Mouse (Mus musculus) forebrain, postnatal 0 days (tissue): ENCODE measurements around the gene Sept4. TPM values are rescaled to one million over a fixed set of nuclear protein-coding genes. Genes with fewer than 3 reads are reported as not detected.

ENCODE experiments used
- ATAC-seq: fragments of 200-750 bp; cut with Nextera tagmentation; 2 replicates; pipeline ENCODE4 v1.8.0; 2017; ENCODE audit warnings: mild to moderate bottlenecking, moderate library complexity
- DNase-seq: peaks from one replicate; pipeline ENCODE4 v3.0.0-alpha.2; 2015
- H3K27ac ChIP-seq: fragments of 300-500 bp; sonication (generic); 2 replicates; pipeline ENCODE4 v1.5.1; 2014; ENCODE audit warnings: low read depth, mild to moderate bottlenecking, antibody characterized with exemption, low read length, moderate library complexity, mixed read lengths
- H3K27me3 ChIP-seq: fragments of 300-500 bp; sonication (generic); 2 replicates; pipeline ENCODE4 v1.6.1; 2014; ENCODE audit warnings: mild to moderate bottlenecking, low read length, mixed read lengths; ENCODE audit not compliant: insufficient read depth
- H3K36me3 ChIP-seq: fragments of 300-500 bp; sonication (generic); 2 replicates; pipeline ENCODE4 v1.6.1; 2014; ENCODE audit warnings: mild to moderate bottlenecking, moderate library complexity; ENCODE audit not compliant: insufficient read depth
- H3K4me1 ChIP-seq: fragments of 300-500 bp; sonication (generic); 2 replicates; pipeline ENCODE4 v1.6.1; 2014; ENCODE audit warnings: antibody characterized with exemption; ENCODE audit not compliant: insufficient read depth
- H3K4me2 ChIP-seq: fragments of 300-500 bp; sonication (generic); 2 replicates; pipeline ENCODE4 v1.6.1; 2014; ENCODE audit warnings: low read depth, mild to moderate bottlenecking, moderate library complexity
- H3K4me3 ChIP-seq: fragments of 300-500 bp; sonication (generic); 2 replicates; pipeline ENCODE4 v1.5.1; 2014; ENCODE audit warnings: low read depth, low read length, mixed read lengths
- H3K9ac ChIP-seq: fragments of 300-500 bp; sonication (generic); 2 replicates; pipeline ENCODE4 v1.6.1; 2014; ENCODE audit warnings: mild to moderate bottlenecking
- H3K9me3 ChIP-seq: fragments of 300-500 bp; sonication (generic); 2 replicates; pipeline ENCODE4 v1.6.1; 2016; ENCODE audit warnings: low read length
- CTCF ChIP-seq: sonication (generic); IDR thresholded peaks from 2 replicates; pipeline ENCODE4 v1.5.1; 2016; ENCODE audit warnings: antibody characterized with exemption, control low read depth, low read depth
- WGBS: fragments of 180-500 bp; shearing (Covaris S2); extraction: QIAGEN DNeasy Blood & Tissue Kit; methylation state at CpG from one replicate; pipeline ENCODE4 v1.1.7; 2014; 5-methylcytosine and 5-hydroxymethylcytosine counted together
- polyA plus RNA-seq: library from polyadenylated mRNA; unstranded; fragments of >200 nt; fragmentation: Nextera tagmentation; extraction: Ambion mirVana; gene quantifications from 2 replicates; pipeline ENCODE4 v1.2.1, GENCODE M21; 2015
- total RNA-seq: library from RNA; depleted of rRNA; stranded (reverse); fragments of >200 nt; gene quantifications from 2 replicates; pipeline ENCODE4 v1.2.3, GENCODE M21; 2014

The Sept4 gene
- total and polyA plus RNA-seq, 2 experiments from 2014 or later = 22.5 to 34.2 TPM

- Histone ChIP-seq H3K4me1 (peaks cover 12% of the 10 kb centered on the region; the same call in 1 of the 2 replicates), H3K27ac (peak overlapping the region; percentile 57; the same call in 1 of the 2 replicates), H3K9me3 (no peaks in the 10 kb centered on the region), H3K36me3 (no peaks in the 10 kb centered on the region), H3K9ac (peak overlapping the region; percentile 62), H3K4me3 (peak overlapping the region; percentile 48), H3K27me3 (no peaks in the 10 kb centered on the region), H3K4me2 (peak overlapping the region; percentile 87)
- ATAC-seq (peak; percentile 72), DNase-seq (peak; percentile 41)
- no peak for TF ChIP-seq CTCF
- 3% methylated on average over 40 of the region's 40 CpGs for WGBS
These were observed 9.7 kb downstream of the Sept4 start for GRCm38 (mm10) chr11:87578249-87578962.

GRCm38 (mm10) chr11:87578963-87579601 lies 10.4 kb downstream of the Sept4 start:
- Histone ChIP-seq H3K9me3 (no peaks in the 10 kb centered on the region), H3K27me3 (no peaks in the 10 kb centered on the region), H3K27ac (0 out of 2 replicates have a peak overlapping the region, but pooled peaks have one; percentile 46), H3K4me3 (peak overlapping the region; percentile 48), H3K36me3 (no peaks in the 10 kb centered on the region), H3K4me1 (peaks cover 12% of the 10 kb centered on the region; the same call in 1 of the 2 replicates), H3K9ac (peak overlapping the region; percentile 62), H3K4me2 (peak overlapping the region; percentile 87)
- DNase-seq (peak; percentile 20), ATAC-seq (peak; percentile 69)
- TF ChIP-seq CTCF = no peak; the same call in 1 of the 2 replicates
- WGBS = 17% methylated on average over 10 of the region's 10 CpGs

GRCm38 (mm10) chr11:87579713-87580112 lies 11.0 kb downstream of the Sept4 start:
- H3K9ac ChIP-seq = no peak overlapping the region
- no peaks in the 10 kb centered on the region for H3K9me3 ChIP-seq
- H3K4me3 ChIP-seq = no peak overlapping the region
- ATAC-seq (no peak), DNase-seq (no peak)
- H3K27me3 ChIP-seq = no peaks in the 10 kb centered on the region
- TF ChIP-seq CTCF = no peak
- WGBS = 38% methylated on average over 1 of the region's 1 CpGs
- H3K4me2 ChIP-seq = no peak overlapping the region
- H3K36me3 ChIP-seq = no peaks in the 10 kb centered on the region
- no peak overlapping the region for H3K27ac ChIP-seq
- H3K4me1 ChIP-seq = peaks cover 12% of the 10 kb centered on the region; the same call in 1 of the 2 replicates

GRCm38 (mm10) chr11:87580543-87581085 lies 11.9 kb downstream of the Sept4 start:
- Histone ChIP-seq H3K9me3 (no peaks in the 10 kb centered on the region), H3K36me3 (no peaks in the 10 kb centered on the region), H3K4me2 (no peak overlapping the region), H3K27me3 (no peaks in the 10 kb centered on the region), H3K4me3 (no peak overlapping the region), H3K27ac (no peak overlapping the region), H3K4me1 (peaks cover 12% of the 10 kb centered on the region; the same call in 1 of the 2 replicates), H3K9ac (no peak overlapping the region)
- 40% methylated on average over 10 of the region's 10 CpGs for WGBS
- no peak for TF ChIP-seq CTCF
- DNase-seq = no peak
- no peak for ATAC-seq

- no peak for TF ChIP-seq CTCF
- DNase-seq (no peak), ATAC-seq (no peak)
These were observed 12.6 kb downstream of the Sept4 start for GRCm38 (mm10) chr11:87581161-87581865.

GRCm38 (mm10) chr11:87581933-87582710 lies 13.4 kb downstream of the Sept4 start:
- no peak overlapping the region for H3K4me3 ChIP-seq
- TF ChIP-seq CTCF = no peak

More at GRCm38 (mm10) chr11:87581161-87581865, 12.6 kb downstream of the Sept4 start:
- Histone ChIP-seq H3K4me1 (peaks cover 12% of the 10 kb centered on the region; the same call in 1 of the 2 replicates), H3K9me3 (no peaks in the 10 kb centered on the region), H3K9ac (no peak overlapping the region), H3K36me3 (no peaks in the 10 kb centered on the region), H3K27ac (no peak overlapping the region), H3K4me2 (no peak overlapping the region), H3K4me3 (no peak overlapping the region), H3K27me3 (no peaks in the 10 kb centered on the region)
- 84% methylated on average over 12 of the region's 12 CpGs for WGBS

More at GRCm38 (mm10) chr11:87581933-87582710, 13.4 kb downstream of the Sept4 start:
- peaks cover 12% of the 10 kb centered on the region; the same call in 1 of the 2 replicates for H3K4me1 ChIP-seq
- H3K27ac ChIP-seq = no peak overlapping the region
- no peak for ATAC-seq
- no peak overlapping the region for H3K4me2 ChIP-seq
- 85% methylated on average over 8 of the region's 8 CpGs for WGBS
- no peaks in the 10 kb centered on the region for H3K9me3 ChIP-seq
- H3K27me3 ChIP-seq = no peaks in the 10 kb centered on the region
- no peaks in the 10 kb centered on the region for H3K36me3 ChIP-seq
- H3K9ac ChIP-seq = no peak overlapping the region
- no peak for DNase-seq
